Mouse (Mus musculus): Measurements from ENCODE around the gene Cep170b. TPM values are rescaled to one million over a fixed set of nuclear protein-coding genes. Genes with fewer than 3 reads are reported as not detected.

Cep170b gene
- polyA plus RNA-seq, 1 experiment from 2014 or later: 92.1 TPM

DNA sequence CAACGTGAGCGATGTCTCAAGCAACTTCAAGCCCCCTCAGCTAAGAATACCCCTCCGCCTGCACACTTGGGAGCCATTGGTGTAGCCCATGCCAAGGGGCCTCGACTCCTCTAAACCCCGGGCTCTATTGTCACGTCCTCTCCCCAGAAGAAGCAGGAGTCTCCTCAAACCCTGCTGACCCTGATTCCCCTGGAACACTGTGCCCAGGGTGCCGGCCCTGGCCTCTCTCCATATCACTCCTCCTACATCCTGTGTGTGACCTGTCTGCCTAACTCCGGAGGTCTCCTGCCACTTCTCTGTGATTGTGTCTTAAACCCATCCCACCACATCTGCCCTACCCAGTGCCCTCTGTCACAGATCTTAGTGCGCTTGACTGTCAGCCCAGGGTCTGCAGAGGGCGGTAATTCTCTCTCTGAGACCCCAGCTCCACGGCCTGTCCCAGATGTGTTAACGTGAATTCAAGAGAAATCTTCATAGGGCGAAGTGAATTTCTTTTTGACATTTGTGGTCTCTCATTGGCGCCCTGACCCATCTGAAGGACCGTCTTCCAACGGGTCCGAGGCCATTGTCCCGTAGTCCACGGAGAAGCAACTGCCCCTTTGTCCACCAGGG, 42.2 kb upstream of the Cep170b start:
- DNase-seq (ENCODE audit: low read depth, low spot score): no peak
- POLR2A ChIA-PET: interaction anchor here (1.5 to 1.9 kb wide), 2 partner anchors 15 to 29 kb away, joined by 3 to 7 read pairs; no protein-coding TSS in a partner anchor
- CTCF ChIA-PET: no interaction called here
- in situ Hi-C loops (cut with MboI; ENCODE audit: low pct_unique_long_range_greater_than_20kb): no loop called here
- H3K27me3 ChIP-seq: no peaks in the 10 kb centered on the region
- TF ChIP-seq CTCF (IDR thresholded peaks at IDR 0.05): no peak
- no peak for ATAC-seq

DNA sequence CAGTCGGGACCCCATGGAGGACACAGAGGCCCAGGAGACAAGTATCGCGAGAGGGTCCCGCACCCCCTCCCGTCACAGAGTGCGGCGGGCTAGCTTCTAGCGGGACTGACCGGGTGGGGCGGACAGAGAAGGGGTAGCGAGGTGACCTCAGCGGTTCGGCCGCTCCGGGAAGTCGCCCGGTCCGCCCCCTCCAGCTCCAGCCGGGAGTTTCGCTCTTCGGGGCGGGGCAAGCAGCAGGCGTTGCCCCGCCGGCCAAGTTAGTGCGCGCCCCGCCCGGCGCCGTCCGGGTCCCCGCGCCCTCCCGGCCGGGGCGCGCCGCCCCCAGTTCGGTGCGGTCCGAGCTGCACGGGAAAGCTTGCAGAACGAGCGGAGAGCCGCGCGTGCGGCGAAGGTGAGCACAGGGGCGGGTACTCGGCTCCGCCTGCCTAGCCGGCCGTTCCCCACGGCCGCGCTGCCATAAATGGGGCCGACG, 41.7 kb upstream of the Cep170b start, which contains the start of gene Zbtb42:
TSS of gene Zbtb42 (plus strand) at position 274 of the 472 bp plus-strand sequence.
- ChIA-PET POLR2A (interaction anchor here (1.5 to 1.9 kb wide), 2 partner anchors 15 to 28 kb away, joined by 3 to 7 read pairs; no protein-coding TSS in a partner anchor), CTCF (no interaction called here)
- TF ChIP-seq CTCF (IDR thresholded peaks at IDR 0.05): no peak
- ATAC-seq (peak; percentile 19), DNase-seq (ENCODE audit: low read depth, low spot score) (no peak)
- no peaks in the 10 kb centered on the region for H3K27me3 ChIP-seq
- in situ Hi-C loops (cut with MboI; ENCODE audit: low pct_unique_long_range_greater_than_20kb): no loop called here

DNA sequence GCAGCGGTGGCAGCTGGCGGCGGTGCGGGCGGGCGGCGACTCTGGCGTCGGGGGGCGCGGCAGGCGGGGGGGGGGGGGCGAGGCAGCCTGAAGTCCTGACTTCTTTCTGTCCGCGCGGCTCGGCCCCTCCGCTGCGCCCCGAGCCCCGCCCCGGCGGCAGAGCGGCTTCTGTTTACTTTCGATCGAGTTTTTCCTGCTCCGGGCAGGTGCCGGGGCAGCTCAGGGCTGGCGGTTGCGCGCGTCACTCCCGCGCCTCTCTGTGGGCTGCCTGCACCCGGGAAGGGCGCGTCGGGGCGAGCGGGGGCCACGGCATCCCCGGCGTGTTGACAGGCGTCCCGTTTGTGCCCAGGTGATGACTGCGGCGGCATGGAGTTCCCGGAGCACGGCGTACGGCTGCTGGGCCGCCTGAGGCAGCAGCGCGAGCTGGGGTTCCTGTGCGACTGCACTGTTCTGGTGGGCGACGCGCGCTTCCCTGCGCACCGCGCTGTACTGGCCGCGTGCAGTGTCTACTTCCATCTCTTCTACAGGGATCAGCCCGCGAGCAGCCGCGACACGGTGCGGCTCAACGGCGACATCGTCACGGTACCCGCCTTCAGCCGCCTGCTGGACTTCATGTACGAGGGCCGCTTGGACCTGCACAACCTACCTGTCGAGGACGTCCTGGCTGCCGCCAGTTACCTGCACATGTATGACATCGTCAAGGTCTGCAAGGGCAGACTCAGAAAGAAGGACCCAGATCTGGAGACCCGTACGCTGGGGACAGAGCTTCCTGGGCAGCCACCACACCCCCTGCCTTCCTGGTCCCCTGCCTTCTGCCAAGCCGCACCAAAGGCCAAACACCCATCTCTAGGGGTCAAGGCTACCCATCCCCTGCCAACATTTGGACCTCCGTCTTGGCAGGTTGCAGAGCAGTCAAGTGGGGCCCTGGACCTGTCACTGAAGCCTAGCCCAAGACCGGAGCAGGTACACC, 40.9 kb upstream of the Cep170b start:
- ChIA-PET CTCF (no interaction called here), POLR2A (interaction anchor here (1.5 to 1.9 kb wide), 2 partner anchors 14 to 28 kb away, joined by 3 to 7 read pairs; no protein-coding TSS in a partner anchor)
- H3K27me3 ChIP-seq: no peaks in the 10 kb centered on the region
- TF ChIP-seq CTCF (IDR thresholded peaks at IDR 0.05): no peak
- ATAC-seq (peak; percentile 3), DNase-seq (ENCODE audit: low read depth, low spot score) (no peak)
- in situ Hi-C loops (cut with MboI; ENCODE audit: low pct_unique_long_range_greater_than_20kb): no loop called here

DNA sequence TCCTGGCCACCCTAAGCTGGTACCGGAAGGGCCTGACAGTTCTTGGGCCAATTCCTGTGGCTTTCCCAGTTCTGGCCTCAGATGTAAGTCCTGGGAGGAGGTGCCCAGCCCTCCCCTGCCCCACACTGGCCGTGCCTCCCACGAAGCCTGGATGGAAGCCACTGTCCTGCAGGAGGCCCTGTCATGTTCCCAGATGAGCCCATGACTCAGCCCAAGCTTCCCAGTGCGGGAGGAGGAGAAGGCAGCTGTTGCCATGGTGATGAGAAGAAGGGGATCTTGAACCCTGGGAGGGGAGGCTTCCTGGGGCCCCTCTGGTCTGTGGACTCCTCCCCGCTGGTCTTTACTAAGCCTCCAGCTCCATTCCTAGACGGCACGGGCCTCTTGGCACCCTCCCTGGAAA, 36.9 kb upstream of the Cep170b start:
- in situ Hi-C loops (cut with MboI; ENCODE audit: low pct_unique_long_range_greater_than_20kb): no loop called here
- TF ChIP-seq CTCF (IDR thresholded peaks at IDR 0.05): no peak
- ATAC-seq (peak; percentile 9), DNase-seq (ENCODE audit: low read depth, low spot score) (no peak)
- POLR2A ChIA-PET: no interaction called here
- CTCF ChIA-PET: interaction anchor here (1.3 kb wide), 1 partner anchor 8 kb away, joined by 4 read pairs; the partner anchor contains the start of gene Akt1
- no peaks in the 10 kb centered on the region for H3K27me3 ChIP-seq

DNA sequence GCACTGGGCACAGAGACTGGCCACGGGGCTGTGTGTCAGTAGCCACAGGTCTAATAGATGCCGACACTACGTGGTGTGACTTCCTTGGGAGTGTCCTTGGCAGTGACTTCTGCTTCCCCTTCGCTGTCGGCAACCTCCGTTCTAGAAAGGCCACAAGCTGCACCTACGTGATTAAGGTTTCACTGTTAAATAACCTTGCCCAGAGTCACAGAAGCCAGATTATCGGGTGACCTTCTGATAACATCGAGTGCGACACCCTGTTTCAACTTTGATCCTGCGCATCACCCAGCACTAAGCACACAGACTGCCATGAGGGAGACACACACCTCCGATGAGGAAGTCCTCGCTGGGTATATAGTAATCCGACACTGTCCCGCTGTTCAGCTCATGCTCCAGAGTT, 31.8 kb upstream of the Cep170b start:
- no peak for ATAC-seq
- TF ChIP-seq CTCF (IDR thresholded peaks at IDR 0.05): no peak
- H3K27me3 ChIP-seq: no peaks in the 10 kb centered on the region
- in situ Hi-C loops (cut with MboI; ENCODE audit: low pct_unique_long_range_greater_than_20kb): no loop called here
- CTCF ChIA-PET: interaction anchor here (0.7 kb wide), 1 partner anchor 12 kb away, joined by 3 read pairs; no protein-coding TSS in a partner anchor
- POLR2A ChIA-PET: no interaction called here
- DNase-seq (ENCODE audit: low read depth, low spot score): no peak

DNA sequence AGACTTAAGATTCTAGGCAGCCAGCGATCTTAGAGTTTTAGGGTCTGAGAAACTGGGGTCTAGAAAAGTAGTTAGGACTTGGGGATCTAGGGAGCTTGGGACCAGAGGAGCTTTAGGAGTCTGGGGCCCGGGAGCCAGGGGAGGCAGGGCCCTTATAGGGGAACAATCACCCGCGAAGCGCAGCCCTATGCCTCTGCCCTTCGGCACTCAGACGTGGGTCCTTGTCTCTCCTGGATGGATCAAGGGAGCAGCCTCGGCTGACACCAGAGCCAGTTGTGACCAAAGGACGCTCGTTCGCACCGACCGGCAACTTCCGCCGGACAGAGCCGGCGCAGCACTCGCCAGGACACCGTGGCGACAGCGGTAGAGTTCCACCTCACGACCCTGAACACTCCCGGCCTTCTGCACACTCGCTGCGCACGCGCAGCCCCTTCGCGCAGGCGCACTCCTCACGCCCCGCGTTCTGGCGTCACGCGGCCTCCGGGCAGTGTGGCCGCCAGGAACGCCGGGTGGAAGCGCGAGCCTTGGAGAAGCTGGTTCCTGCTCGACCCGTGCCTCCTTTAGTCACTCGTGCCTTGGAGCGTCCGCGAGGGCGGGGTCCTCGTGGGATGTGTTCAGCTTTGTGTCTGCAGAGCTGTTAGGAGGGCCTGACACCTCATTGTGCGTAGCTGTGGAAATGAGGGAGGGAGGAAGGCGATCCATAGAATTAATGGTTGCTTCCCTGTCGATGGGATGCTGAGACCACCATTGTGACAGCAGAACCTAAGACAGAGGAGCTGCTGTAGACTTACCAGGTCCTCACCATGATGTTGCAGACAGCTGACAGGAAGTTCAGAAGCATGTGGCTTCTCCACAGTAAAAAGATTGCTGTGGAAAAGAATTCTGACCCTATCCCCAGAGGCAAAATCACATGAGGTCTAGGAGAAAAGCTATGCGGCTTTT, 26.8 kb upstream of the Cep170b start:
- ATAC-seq (peak; percentile 80), DNase-seq (ENCODE audit: low read depth, low spot score) (no peak)
- CTCF ChIA-PET: interaction anchor here (1.4 to 1.5 kb wide), 2 partner anchors 14 kb away, joined by 3 to 6 read pairs; no protein-coding TSS in a partner anchor
- POLR2A ChIA-PET: interaction anchor here (0.7 to 2.2 kb wide), 4 partner anchors 15 to 296 kb away, joined by 3 to 7 read pairs (median 3); partner anchors contain the start of genes Akt1 and Zbtb42
- in situ Hi-C loops (cut with MboI; ENCODE audit: low pct_unique_long_range_greater_than_20kb): no loop called here
- no peaks in the 10 kb centered on the region for H3K27me3 ChIP-seq
- TF ChIP-seq CTCF (IDR thresholded peaks at IDR 0.05): no peak

DNA sequence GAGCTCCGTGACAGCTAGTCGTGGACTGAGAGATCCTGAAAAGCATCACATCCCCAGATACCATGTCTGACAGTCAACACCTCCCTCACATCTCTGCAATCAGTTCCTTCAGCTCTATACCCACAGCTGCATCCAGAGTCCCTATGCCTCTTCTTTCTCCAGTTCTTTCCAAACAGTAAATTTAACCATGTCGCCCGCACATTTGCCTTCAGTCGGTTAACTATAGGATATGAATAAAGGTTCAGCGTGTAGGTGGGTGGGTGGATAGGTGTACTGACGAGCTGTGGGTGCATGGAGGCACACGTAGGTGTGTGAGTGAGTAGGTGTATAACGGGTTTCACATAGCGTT, 26.2 kb upstream of the Cep170b start:
- no peaks in the 10 kb centered on the region for H3K27me3 ChIP-seq
- DNase-seq (ENCODE audit: low read depth, low spot score) (no peak), ATAC-seq (no peak)
- TF ChIP-seq CTCF (IDR thresholded peaks at IDR 0.05): no peak
- in situ Hi-C loops (cut with MboI; ENCODE audit: low pct_unique_long_range_greater_than_20kb): no loop called here
- POLR2A ChIA-PET: interaction anchor here (0.7 to 2.2 kb wide), 2 partner anchors 16 to 24 kb away, joined by 3 to 7 read pairs; partner anchors contain the start of gene Zbtb42
- CTCF ChIA-PET: interaction anchor here (1.5 kb wide), 1 partner anchor 13 kb away, joined by 6 read pairs; no protein-coding TSS in a partner anchor

DNA sequence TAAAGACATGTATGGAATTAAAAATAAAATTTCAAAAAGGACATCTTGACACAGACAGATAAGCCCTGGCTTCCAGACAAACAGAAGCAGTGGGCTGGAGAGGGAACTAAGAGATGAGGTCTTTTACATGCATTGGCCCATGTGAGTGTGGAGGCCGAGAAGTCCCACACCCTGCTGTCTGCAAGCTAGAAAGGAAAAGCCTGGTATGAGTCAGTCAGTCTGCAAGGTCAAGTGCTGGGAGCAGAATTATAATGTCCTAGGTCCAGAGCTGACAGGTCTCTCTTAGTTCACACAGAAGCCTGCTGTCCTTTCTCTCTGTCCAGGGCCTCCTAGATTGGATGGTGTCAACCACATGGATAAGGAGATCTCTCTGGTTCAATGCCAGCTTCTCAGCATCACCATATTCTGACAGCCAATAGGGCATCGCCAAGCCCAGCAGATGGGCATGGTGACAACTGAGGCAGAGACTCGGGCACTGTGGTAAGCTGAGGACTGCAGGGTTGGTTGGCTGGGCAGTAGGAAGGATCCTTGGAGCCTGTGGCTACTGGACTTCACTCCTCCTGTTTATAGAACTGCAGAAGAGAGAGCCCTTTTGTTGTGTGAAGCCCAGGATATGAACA, 23.3 kb upstream of the Cep170b start:
- in situ Hi-C loops (cut with MboI; ENCODE audit: low pct_unique_long_range_greater_than_20kb): no loop called here
- no peaks in the 10 kb centered on the region for H3K27me3 ChIP-seq
- TF ChIP-seq CTCF (IDR thresholded peaks at IDR 0.05): no peak
- DNase-seq (ENCODE audit: low read depth, low spot score) (no peak), ATAC-seq (no peak)
- CTCF ChIA-PET: no interaction called here
- POLR2A ChIA-PET: no interaction called here

DNA sequence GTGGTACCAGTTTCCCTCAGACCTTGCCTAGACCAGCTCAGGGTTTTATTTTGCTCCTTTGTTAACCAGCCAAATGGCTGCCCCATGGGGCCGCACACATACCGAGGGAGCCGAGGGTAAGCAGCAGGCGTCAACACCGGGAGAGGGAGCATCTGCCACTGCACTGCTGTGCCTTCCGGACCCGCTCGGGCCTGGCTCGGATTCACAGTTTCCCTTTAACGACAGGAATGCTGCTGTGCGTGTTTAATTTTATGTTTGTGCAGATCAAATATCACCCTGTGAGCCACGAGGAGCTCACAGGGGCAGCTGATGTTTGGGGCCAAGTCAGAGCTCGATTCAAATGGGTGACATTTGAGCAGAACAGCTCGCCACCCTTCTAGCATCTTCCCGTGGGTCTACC, 19.7 kb upstream of the Cep170b start:
- no peak for ATAC-seq
- in situ Hi-C loops (cut with MboI; ENCODE audit: low pct_unique_long_range_greater_than_20kb): no loop called here
- ChIA-PET CTCF (interaction anchor here (1.1 to 1.3 kb wide), 2 partner anchors 12 to 26 kb away, joined by 3 read pairs; partner anchors contain the start of gene Akt1), POLR2A (no interaction called here)
- no peaks in the 10 kb centered on the region for H3K27me3 ChIP-seq
- no peak for TF ChIP-seq CTCF (IDR thresholded peaks at IDR 0.05)
- no peak for DNase-seq (ENCODE audit: low read depth, low spot score)

All from Patski (cell line).